Mouse (Mus musculus) layer of hippocampus, postnatal 10 days (tissue): ENCODE measurements around the gene Slc4a4. TPM values are rescaled to one million over a fixed set of nuclear protein-coding genes. Genes with fewer than 3 reads are reported as not detected.

Experiments
- DNase-seq, 2 experiments: peaks; one replicate each; pipeline ENCODE4 v3.0.0; 2021; ENCODE audit warnings: low spot score in 2 of 2
- total RNA-seq, 2 experiments: library from RNA; stranded (reverse); gene quantifications; 2 replicates each; pipeline ENCODE4 v1.2.3; 2021

The Slc4a4 gene
- total RNA-seq, 2 experiments from 2014 or later: 123 to 128 TPM

DNA sequence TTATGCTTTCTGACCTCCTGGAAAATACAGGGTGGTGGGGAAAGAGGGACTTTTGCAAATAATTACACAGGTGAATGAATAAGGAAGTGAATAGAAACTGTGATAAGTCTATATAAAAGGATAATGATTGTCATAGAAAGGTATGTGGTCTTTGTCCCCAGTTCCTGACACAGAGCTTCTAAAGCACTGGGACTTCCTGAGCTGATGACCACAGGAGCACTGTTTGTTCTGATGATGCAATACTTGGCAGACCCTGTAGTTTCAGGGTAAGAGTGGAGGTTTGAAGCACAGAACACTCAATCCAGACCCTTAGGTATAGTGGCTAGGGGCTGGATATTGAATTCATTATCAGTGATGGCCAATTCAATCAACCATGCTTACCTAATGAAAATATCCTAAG, 391.7 kb downstream of the Slc4a4 start:
- DNase-seq: no peak

DNA sequence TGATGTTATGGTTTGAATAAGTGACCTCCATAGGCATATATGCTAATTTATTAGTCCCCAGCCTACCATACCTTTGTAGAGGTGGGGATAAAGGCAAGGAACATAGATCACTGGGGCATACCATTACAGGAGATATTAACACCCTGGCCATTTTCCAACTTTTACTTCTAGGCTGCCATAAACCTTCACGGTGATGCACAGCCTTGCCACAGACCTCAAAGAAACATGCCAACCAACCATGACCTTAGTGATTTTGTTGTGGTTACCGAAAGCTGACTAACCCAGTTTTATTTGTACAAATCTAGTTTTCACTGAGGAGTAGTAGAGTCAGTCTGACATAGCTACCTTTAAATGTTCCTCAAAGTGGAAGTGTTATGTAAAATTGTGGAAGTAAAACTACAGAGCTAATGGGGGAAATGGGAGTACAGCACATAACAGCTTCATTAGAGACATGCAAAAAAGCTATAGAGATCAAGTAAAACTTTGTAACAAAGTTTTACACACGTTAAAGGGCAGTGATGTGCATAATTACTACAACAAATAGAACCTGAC, 393.8 kb downstream of the Slc4a4 start:
- DNase-seq: no peak

Other genes starting within 250 kb of the Slc4a4 start
- gene Grsf1, start 210.6 kb upstream of the Slc4a4 start, total RNA-seq: 10 to 100 TPM; 90.9 to 91.1 TPM
- gene Mob1b, start 166.0 kb upstream of the Slc4a4 start, total RNA-seq: 10 to 100 TPM; 33.4 to 34.5 TPM
- gene Dck, start 121.8 kb upstream of the Slc4a4 start, total RNA-seq: 10 to 100 TPM; 16.7 to 16.8 TPM